Mouse (Mus musculus): ENCODE results near the gene Hephl1.
"Not testable (repeated sequence)": the region's sequence is repeated elsewhere in the genome, so short reads cannot be mapped to it uniquely, and the experiment has no call there.

Gene Hephl1

GRCm38 (mm10) chr9:15112008-15112407, at the start of gene Hephl1:
Gene Hephl1 (minus strand): TSS chr9:15112108.
- DNase-seq (ENCODE audit: low read depth) = no peak

DNA sequence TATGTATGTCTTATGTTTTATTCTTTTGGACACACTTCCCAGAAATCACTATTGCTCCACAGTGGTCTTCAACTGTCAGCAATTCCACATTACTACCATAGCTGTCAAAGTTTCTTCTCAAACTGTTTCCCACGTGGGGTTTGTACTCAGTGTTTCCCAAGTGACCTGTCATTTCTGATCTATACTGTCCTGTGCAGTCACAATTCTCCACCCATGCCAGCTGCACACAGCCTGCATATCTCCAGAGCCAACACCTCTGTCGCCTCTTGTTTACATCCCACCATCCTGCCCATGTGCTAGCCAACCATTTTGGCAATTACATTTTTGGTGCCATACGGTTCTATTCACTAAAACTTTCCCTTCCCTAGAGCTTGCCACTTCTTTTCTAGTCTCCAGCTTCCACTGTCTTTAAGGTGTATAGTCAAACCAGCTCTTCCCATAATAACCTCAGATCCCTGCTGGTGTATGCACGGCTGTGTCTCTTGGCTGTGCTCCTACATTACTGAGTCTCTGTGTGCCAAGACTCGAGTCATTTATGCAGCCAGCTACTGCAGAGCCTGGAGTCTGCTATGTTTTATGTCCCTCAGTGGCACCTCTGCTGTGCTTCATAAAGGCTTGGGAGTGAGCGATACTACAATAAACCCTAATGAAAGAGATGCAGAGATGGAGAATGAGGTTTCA, 37.5 kb upstream of the Hephl1 start:
- no peak for DNase-seq (ENCODE audit: low read depth)

- DNase-seq (ENCODE audit: low read depth) = no peak
Observed at GRCm38 (mm10) chr9:15140546-15140945, 28.6 kb upstream of the Hephl1 start.

DNA sequence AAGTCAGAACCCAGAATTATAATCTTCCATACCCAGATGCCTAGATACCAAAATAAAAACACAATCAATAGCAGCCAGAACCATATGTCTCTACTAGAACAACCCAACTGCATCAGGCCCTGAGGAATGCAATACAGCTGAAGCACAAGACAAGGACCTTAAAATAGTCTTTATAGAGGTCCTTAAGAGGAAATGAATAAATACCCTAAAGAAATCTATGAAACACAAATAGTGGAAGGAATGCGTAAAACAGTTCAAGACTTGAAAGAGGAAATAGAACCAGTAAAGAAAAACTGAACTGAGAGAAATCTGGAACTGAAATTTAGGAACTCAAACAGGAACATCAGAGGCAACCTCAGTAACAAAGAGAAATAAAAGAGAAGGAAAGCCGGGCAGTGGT, 14.0 kb upstream of the Hephl1 start:
- no peak for DNase-seq (ENCODE audit: low read depth)

- no peak for DNase-seq (ENCODE audit: low read depth)
Observed at GRCm38 (mm10) chr9:15122431-15122830, 10.5 kb upstream of the Hephl1 start.

DNA sequence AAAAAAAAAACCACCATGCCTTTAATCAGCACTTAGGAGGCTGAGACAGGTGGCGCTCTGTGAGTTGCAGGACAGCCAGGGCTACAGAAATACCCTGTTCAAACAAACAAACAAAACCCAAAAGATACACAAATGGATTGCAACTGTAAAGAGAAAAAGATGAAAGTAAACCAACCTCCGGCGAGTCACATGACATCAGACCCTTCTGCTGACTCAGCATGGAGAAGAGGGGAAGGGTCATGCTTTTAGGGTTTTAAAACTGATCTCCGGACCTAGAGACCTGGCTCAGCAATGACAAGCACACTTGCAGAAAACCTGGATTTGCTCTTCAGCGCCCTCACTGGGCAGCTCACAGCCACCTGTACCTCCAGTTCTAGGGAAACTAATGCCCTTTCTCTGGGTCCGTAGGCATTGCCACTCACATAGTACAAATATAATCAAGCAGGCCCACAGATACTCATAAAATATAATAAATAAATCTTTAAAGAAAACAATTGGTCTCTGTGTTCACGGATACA, 9.0 kb upstream of the Hephl1 start:
- DNase-seq (ENCODE audit: low read depth) = peak; percentile 41

GRCm38 (mm10) chr9:15120209-15120608, 8.3 kb upstream of the Hephl1 start:
- peak; percentile 8 for DNase-seq (ENCODE audit: low read depth)

DNA sequence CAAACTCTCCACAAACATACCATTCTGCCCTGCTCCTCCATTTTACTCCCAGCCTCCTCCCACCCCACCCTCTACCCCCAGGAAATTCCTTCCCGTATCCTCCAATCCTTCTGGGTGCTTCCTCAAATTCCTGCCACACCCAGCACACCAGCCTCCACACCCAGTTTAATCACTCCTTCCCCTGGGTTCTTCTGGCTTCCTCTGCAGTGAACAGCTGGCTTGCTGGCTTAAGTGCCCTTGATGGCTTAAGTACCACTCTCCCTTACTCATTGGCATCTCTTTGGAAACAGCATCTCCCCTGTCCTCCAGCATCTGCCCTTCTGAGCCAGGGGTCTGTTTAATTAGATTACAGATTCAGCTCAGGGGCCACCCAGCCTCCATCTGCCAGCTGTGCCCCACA, 7.6 kb upstream of the Hephl1 start:
- DNase-seq (ENCODE audit: low read depth) = no peak

DNA sequence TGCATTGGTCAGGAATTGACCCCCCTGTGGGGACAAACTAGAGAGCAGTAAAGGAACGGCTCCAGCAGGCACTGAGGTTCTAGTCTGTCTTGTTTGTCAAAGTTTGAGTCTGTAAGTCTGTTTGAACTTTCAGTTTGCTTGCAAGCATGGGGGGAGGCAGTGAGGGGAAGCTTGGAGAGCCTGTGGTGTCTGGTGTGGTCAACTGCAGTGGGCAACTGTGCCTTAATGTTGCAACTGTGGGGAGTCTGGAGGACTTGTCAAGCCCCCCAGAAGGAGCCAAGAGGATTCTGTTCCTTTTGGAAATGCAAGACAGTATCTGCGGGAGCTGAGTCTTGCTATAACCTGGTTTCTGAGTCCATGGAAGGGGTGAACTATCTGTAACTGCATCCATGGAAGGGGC, 4.3 kb upstream of the Hephl1 start:
- no peak for DNase-seq (ENCODE audit: low read depth)

DNA sequence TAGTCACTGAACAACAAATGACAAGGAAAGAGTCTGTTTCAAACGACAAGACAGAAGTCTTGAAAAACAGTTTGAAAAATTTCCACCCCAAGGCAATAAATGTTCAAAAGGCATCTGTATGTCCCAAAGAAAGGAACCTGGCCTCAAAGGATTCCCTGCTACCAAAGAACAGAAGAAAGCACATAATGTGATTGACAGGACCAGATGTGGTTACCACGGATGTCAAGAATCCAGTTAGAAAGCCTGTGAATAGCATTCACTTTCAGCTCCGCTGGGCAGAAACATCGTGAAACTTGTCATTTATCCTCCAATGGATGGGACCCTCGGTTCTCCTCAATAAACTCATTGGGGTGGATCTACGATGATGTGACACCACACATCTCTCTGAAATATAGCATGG, 2.2 kb upstream of the Hephl1 start:
- no peak for DNase-seq (ENCODE audit: low read depth)

DNA sequence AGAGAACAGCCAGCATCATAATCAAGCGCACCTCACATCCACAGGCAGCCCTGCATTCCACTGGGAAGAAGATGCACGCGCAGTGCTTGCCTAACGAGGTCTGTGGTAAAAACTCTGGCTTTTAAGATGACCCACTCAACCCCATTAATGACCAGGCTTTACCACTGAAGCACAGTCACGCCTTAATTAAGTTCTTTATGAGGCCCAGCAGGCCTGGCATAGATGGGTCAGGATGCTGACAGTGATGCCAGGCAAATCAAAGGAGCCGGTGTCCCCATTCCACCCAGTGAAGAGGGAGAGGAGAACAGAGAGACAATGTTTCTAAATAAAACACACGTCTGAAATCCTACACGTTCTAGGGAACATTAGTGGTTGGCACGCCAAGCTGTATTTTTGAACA, 3.8 kb downstream of the Hephl1 start:
- no peak for DNase-seq (ENCODE audit: low read depth)

GRCm38 (mm10) chr9:15105136-15105535, 6.8 kb downstream of the Hephl1 start:
- DNase-seq (ENCODE audit: low read depth) = peak; percentile 3

DNA sequence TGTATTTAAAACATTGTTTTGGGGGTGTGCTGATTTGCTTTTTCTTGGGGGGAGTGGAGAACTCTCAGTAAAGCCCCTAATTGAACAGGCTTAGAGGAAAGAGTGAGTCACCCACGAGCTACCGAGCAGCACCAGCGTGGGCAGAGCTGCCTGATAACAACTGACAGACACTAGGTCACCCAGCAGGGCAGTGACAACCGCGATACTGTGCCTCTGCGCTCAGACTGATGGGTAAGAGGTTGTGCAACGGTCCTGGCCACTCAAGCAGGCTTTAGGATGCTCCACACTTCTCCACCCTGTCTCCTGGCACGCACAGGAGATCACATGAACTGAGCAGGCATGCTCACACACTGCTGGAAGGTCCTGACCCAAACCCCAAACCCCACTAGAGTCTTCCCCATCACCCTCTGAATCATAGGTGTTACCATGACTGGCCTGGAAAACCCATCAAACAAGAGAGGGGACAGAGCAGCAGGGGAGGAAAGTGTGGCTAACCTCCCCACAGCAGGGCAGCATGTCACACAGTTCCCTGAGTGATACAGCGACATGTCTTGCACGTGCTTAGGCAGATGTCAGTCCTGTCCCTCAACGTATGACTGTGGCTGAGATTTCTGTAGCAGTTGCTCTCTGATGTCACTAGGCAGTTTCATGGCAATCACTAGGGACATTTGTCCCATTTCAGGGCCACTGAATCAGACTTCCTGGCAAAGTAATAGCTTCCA, 8.2 kb downstream of the Hephl1 start:
- DNase-seq (ENCODE audit: low read depth) = peak; percentile 58

DNA sequence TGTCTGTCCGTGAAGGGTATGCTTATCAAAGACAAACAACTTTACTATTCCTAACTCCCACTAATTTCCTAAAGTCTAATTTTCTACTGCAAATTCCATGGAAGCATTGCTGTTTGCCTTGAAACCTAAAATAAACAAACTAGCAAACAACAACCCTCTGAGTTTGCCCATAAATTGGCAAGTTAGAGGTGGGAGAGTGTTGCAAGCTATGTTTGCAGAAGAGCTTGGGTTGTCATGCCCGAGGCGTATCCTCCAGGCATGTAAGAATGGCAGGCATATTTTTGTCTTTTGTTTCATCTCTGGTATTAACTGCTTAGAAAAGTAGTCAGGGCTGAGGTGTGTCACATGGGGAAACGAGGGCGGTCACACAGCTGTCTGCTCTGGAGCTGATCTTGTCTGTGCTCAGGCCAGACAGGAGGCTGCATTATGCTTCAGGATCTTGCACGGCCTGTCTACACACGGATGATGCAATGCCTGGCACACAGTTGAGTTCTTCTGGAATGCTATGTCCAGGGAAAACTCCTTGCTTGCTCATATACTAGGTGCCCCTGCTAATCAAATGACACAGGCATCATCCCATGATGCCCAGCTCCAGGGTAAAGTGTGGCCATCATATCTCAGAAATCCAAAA, 10.3 kb downstream of the Hephl1 start:
- no peak for DNase-seq (ENCODE audit: low read depth)

- DNase-seq (ENCODE audit: low read depth) = not testable (repeated sequence)
Observed at GRCm38 (mm10) chr9:15098421-15098820, 13.5 kb downstream of the Hephl1 start.

- DNase-seq (ENCODE audit: low read depth) = no peak
Observed at GRCm38 (mm10) chr9:15097172-15097571, 14.7 kb downstream of the Hephl1 start.

DNA sequence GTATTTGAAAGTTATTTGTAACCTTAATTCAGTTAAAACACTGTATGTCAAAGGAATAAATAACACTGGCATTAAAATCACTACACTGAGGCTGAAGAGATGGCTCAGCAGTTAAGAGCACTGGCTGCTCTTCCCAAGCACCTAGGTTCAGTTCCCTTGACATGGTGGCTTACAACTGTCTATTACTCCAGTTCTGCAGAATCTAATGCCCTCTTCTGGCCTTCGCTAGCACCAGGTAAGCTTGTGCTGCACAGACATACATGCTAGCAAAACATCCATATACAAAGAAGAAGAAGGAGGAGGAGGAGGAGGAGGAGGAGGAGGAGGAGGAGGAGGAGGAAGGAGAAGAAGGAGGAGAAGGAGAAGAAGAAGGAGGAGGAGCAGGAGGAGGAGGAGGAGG, 15.7 kb downstream of the Hephl1 start:
- peak; percentile 11 for DNase-seq (ENCODE audit: low read depth)

- DNase-seq (ENCODE audit: low read depth) = peak; percentile 15
Observed at GRCm38 (mm10) chr9:15095206-15095605, 16.7 kb downstream of the Hephl1 start.

DNA sequence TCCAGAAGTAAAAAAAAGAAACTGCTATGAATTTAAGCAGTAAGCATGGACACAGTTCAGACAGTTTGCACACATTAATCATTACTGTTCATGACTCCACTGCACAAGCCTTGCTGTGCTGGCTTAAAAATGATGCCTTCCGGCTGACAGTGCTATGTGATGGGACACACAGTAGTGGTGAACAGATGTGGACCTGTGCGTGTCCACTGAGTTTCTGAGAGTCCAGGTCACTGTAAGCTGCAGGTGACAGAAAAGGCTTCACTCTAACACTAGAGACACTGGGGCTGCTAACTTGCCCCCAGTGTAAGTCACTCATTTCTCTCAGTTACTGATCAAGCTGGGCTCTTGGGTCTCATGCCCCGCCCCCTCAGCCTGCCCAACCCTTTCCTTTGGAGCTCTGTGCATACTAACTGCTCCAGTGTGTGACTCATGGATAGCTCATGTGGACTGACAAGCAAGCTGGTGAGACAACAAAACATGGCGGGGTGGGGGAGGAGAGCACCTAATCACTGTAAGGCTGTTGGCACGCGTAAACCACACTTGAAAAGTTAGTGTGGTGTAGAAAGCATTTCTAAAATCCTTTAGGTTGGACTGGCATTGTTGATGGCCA, 43.1 kb downstream of the Hephl1 start:
- DNase-seq (ENCODE audit: low read depth) = peak; percentile 80

DNA sequence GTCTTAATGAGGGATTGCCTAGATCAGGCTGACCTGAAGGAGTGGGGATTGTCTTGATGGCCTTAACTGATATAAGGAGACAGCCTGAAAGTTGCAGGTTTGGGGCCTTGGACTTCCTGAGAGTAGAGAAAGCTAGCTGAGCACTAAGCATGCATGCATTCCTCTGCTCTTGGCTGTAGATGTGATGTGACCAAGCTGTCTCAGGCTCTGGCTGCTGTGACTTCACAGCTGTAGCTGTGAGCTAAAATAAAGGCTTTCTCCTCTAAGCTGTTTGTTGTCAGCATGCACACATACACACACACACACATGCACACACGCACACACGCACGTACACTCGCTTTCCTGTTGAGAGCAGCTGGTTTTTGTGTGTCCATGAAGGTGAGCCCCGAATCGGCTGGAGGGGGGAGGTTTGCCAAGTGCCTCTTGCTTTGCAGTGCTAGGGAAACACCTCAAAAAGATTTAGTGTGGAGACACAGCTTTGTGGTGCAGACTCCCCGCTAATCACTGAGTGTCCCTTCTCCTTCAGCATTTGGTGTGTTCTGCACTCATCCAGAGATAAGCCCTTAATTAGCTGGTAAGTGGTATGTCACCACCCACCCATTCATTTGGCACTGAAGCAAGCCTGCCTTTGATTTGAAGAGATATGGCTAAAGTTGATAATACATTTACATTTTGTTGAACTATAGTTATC, 43.8 kb downstream of the Hephl1 start:
- DNase-seq (ENCODE audit: low read depth) = no peak

GRCm38 (mm10) chr9:15064176-15064575, 47.7 kb downstream of the Hephl1 start:
- no peak for DNase-seq (ENCODE audit: low read depth)

DNA sequence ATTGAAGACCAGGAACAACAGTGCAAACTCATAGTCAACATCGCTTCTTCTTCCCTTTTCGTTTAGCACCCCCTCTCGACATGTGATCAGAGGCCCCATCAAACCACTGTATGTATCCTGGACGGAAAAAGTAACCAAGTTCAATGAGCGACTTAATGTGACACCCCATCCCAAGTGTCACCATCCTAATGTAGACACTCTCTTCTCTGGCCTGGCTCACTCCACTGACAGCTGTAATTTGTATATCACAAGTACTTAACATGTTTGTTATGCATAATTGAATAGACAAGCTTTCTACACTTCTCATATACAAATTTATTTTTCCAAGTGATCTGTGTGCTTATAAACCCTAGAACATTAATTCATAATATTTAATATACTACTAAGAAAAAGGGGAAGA, 51.1 kb downstream of the Hephl1 start:
- DNase-seq (ENCODE audit: low read depth) = no peak

Data from 416B (cell line).